Mouse (Mus musculus) cortical plate, adult 2 months (tissue): ENCODE measurements at regions not wholly inside any gene's neighbourhood (a gene's known extent, or its start where the extent isn't known, plus 50 kb on each side); places are given as distances from the start of the nearest gene placed in this dataset.
A peak's percentile ranks its signal among the peaks of the same experiment; 100 is the strongest.

ENCODE experiments used
- H3K27ac ChIP-seq: fragments of 200-500 bp; 2 replicates; pipeline ENCODE4 v1.5.1; 2012; ENCODE audit warnings: low read length, control low read depth, inconsistent platforms; ENCODE audit not compliant: insufficient read depth
- H3K4me1 ChIP-seq: fragments of 200-500 bp; 2 replicates; pipeline ENCODE4 v1.6.1; 2011; ENCODE audit warnings: low read length; ENCODE audit not compliant: control insufficient read depth, insufficient read depth
- H3K4me3 ChIP-seq: fragments of 200-500 bp; 2 replicates; pipeline ENCODE4 v1.5.1; 2011; ENCODE audit warnings: mild to moderate bottlenecking, low read length, control low read depth; ENCODE audit not compliant: insufficient read depth
- CTCF ChIP-seq: fragments of 200-500 bp; IDR thresholded peaks from 2 replicates; pipeline ENCODE4 v1.5.1; 2011; ENCODE audit warnings: mild to moderate bottlenecking, control low read depth, low read length; ENCODE audit not compliant: insufficient read depth; ENCODE audit errors: extremely low read depth
- POLR2A ChIP-seq: fragments of 200-500 bp; IDR thresholded peaks from 2 replicates; pipeline ENCODE4 v1.6.1; 2011; ENCODE audit warnings: mild to moderate bottlenecking, low read length, control low read depth; ENCODE audit not compliant: insufficient read depth; ENCODE audit errors: extremely low read depth

- no peak overlapping the region for H3K4me3 ChIP-seq
- no peak for TF ChIP-seq POLR2A
- TF ChIP-seq CTCF, result no peak
- no peak overlapping the region for H3K27ac ChIP-seq
- H3K4me1 ChIP-seq, result no peaks in the 10 kb centered on the region
These were observed 258.3 kb downstream of the Gm826 start for GRCm38 (mm10) chr2:160075694-160076093.

- Histone ChIP-seq H3K4me3 (no peak overlapping the region), H3K4me1 (peaks cover 2% of the 10 kb centered on the region; the same call in 1 of the 2 replicates), H3K27ac (no peak overlapping the region)
- TF ChIP-seq POLR2A (no peak), CTCF (no peak)
These were observed 263.5 kb downstream of the Gm826 start for GRCm38 (mm10) chr2:160070441-160070840.

DNA sequence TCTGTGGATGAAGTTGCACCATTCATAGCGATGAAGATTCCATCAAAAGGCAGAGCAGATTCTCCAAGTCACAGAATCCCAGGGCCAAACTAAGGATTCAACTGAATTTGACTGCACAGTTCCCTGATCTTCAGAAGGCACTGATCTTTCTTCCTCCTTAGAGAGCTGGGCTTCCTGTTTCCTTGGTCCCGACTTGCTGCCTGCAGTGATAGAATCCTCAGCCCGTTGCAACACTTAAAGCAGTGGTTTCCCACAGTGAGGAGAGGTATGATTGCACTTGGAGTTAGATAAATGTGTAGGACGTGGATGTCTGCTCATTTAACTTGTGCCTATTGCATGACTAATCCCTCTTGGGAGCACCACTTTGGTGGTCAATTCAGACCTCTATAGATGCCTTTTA is 265.2 kb downstream of the Gm826 start:
- Histone ChIP-seq H3K4me1 (peaks cover 2% of the 10 kb centered on the region; the same call in 1 of the 2 replicates), H3K27ac (no peak overlapping the region), H3K4me3 (no peak overlapping the region)
- TF ChIP-seq POLR2A (no peak), CTCF (no peak)

DNA sequence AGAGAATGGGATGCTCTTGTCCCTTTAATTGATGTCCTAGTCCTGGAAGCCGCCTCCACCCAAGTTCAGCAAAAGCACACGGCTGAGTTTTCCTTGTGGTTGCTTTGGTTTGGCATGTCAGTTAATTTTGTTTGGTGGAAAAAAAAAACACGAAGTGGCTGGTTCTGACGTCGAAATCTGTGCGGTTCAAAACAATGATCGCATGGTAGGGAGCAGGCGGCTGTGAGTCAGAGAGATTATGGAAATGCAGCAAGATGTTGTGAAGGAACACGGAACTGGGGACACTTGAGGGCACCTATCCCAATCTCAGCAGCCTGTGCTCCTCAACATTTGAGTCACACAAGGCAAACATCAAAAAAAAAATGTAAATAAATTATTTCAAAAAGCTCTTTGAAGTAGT is 266.1 kb downstream of the Gm826 start:
- no peak overlapping the region for H3K4me3 ChIP-seq
- no peak for TF ChIP-seq POLR2A
- TF ChIP-seq CTCF, result no peak
- no peak overlapping the region for H3K27ac ChIP-seq
- peaks cover 2% of the 10 kb centered on the region; the same call in 1 of the 2 replicates for H3K4me1 ChIP-seq

GRCm38 (mm10) chr2:160066491-160067303 is 267.3 kb downstream of the Gm826 start:
- H3K4me3 ChIP-seq, result no peak overlapping the region
- H3K4me1 ChIP-seq, result peaks cover 2% of the 10 kb centered on the region; the same call in 1 of the 2 replicates
- TF ChIP-seq CTCF (no peak), POLR2A (no peak)
- no peak overlapping the region; the same call in 1 of the 2 replicates for H3K27ac ChIP-seq

- H3K27ac ChIP-seq, result no peak overlapping the region
These were observed 271.6 kb downstream of the Gm826 start for GRCm38 (mm10) chr2:160062148-160062937.

GRCm38 (mm10) chr2:160060091-160060490 is 273.9 kb downstream of the Gm826 start:
- no peak overlapping the region for H3K27ac ChIP-seq
- no peak for TF ChIP-seq POLR2A
- no peak overlapping the region for H3K4me3 ChIP-seq

More at GRCm38 (mm10) chr2:160062148-160062937, 271.6 kb downstream of the Gm826 start:
- H3K4me1 ChIP-seq, result peaks cover 2% of the 10 kb centered on the region; the same call in 1 of the 2 replicates
- TF ChIP-seq POLR2A, result no peak
- TF ChIP-seq CTCF, result peak; percentile 38
- H3K4me3 ChIP-seq, result no peak overlapping the region

GRCm38 (mm10) chr2:160057211-160057610 is 276.8 kb downstream of the Gm826 start:
- no peak overlapping the region for H3K27ac ChIP-seq
- TF ChIP-seq POLR2A, result no peak
- TF ChIP-seq CTCF, result no peak
- H3K4me1 ChIP-seq, result no peaks in the 10 kb centered on the region
- H3K4me3 ChIP-seq, result no peak overlapping the region

More at GRCm38 (mm10) chr2:160060091-160060490, 273.9 kb downstream of the Gm826 start:
- no peaks in the 10 kb centered on the region for H3K4me1 ChIP-seq

DNA sequence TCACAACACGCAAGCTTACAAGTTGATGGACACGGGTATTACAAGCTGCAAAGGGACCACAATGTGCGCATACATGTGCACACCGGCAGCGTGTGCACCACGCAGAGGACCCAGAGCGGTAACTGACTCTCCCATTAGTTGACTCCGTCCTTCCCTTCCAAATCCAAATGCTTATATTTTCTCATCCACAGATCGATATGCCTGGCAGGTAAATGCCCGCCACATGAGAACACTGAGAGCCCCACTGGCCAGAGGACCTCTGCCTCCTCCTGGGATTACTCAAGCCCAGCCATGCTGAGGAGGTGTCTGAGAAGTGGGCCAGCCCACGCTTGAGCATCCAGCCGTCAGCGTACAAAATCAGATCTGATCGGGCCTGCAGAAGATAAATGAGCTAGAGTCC is 279.6 kb downstream of the Gm826 start:
- Histone ChIP-seq H3K4me3 (no peak overlapping the region), H3K4me1 (no peaks in the 10 kb centered on the region), H3K27ac (no peak overlapping the region)
- TF ChIP-seq POLR2A, result no peak
- no peak for TF ChIP-seq CTCF

GRCm38 (mm10) chr2:160048286-160048685 is 285.7 kb downstream of the Gm826 start:
- no peak overlapping the region for H3K27ac ChIP-seq
- H3K4me3 ChIP-seq, result no peak overlapping the region
- TF ChIP-seq CTCF (no peak), POLR2A (no peak)
- no peaks in the 10 kb centered on the region for H3K4me1 ChIP-seq
